Mouse (Mus musculus) stomach, embryonic 16.5 days (tissue): ENCODE measurements around the gene D930007J09Rik. TPM values are rescaled to one million over a fixed set of nuclear protein-coding genes. Genes with fewer than 3 reads are reported as not detected.

Experiments used
- polyA plus RNA-seq: library from polyadenylated mRNA; unstranded; fragments of >200 nt; fragmentation: Nextera tagmentation; extraction: Ambion mirVana; gene quantifications from 2 replicates; pipeline ENCODE4 v1.2.1, GENCODE M21; 2015

Gene D930007J09Rik
- polyA plus RNA-seq, 1 experiment from 2014 or later: not detected

Other genes starting within 250 kb of the D930007J09Rik start
- gene Mylk4, start 18.9 kb downstream of the D930007J09Rik start, polyA plus RNA-seq: 0.09 and 3.0 TPM in 2 replicates
- 11.7 and 12.7 TPM in 2 replicates for gene Wrnip1, start 811 bp downstream of the D930007J09Rik start, polyA plus RNA-seq
- 93.0 and 101 TPM in 2 replicates for gene Serpinb1a, start 48.3 kb upstream of the D930007J09Rik start, polyA plus RNA-seq
- not detected in 2 replicates for gene Serpinb1c, start 95.4 kb upstream of the D930007J09Rik start, polyA plus RNA-seq
- gene Serpinb6b, start 162.4 kb upstream of the D930007J09Rik start, polyA plus RNA-seq: 4.5 and 4.8 TPM in 2 replicates
- gene Serpinb9, start 200.4 kb upstream of the D930007J09Rik start, polyA plus RNA-seq: 9.3 and 10.3 TPM in 2 replicates
- gene Serpinb9b, start 224.6 kb upstream of the D930007J09Rik start, polyA plus RNA-seq: not detected in 2 replicates